Mouse (Mus musculus) limb, embryonic 11.5 days (tissue): ENCODE measurements around the gene Eif3k. TPM values are rescaled to one million over a fixed set of nuclear protein-coding genes. Genes with fewer than 3 reads are reported as not detected.
A peak's percentile ranks its signal among the peaks of the same experiment; 100 is the strongest.

Experiments
- ATAC-seq: fragments of 200-750 bp; cut with Nextera tagmentation; 2 replicates; pipeline ENCODE4 v1.8.0; 2017; ENCODE audit warnings: low read depth; ENCODE audit not compliant: insufficient number of reproducible peaks, low FRiP score, low TSS enrichment
- DNase-seq: peaks from one replicate; pipeline ENCODE4 v3.0.0-alpha.2; 2015; ENCODE audit warnings: low spot score
- H3K27ac ChIP-seq: fragments of 300-500 bp; sonication (generic); replicated peaks from 2 replicates; pipeline ENCODE4 v1.5.1; 2014; ENCODE audit warnings: low read depth, mild to moderate bottlenecking, low read length
- H3K27me3 ChIP-seq: fragments of 300-500 bp; sonication (generic); 2 replicates; pipeline ENCODE4 v1.6.1; 2014; ENCODE audit warnings: mild to moderate bottlenecking, low read length, mixed read lengths; ENCODE audit not compliant: control insufficient read depth, insufficient read depth
- H3K36me3 ChIP-seq: fragments of 300-500 bp; sonication (generic); 2 replicates; pipeline ENCODE4 v1.6.1; 2014; ENCODE audit warnings: mild to moderate bottlenecking, low read length, moderate library complexity, mixed read lengths; ENCODE audit not compliant: control insufficient read depth, insufficient read depth
- H3K4me1 ChIP-seq: fragments of 300-500 bp; sonication (generic); 2 replicates; pipeline ENCODE4 v1.6.1; 2014; ENCODE audit warnings: low read length, mixed read lengths; ENCODE audit not compliant: control insufficient read depth, insufficient read depth
- H3K4me2 ChIP-seq: fragments of 300-500 bp; sonication (generic); 2 replicates; pipeline ENCODE4 v1.6.1; 2014; ENCODE audit warnings: low read depth, mild to moderate bottlenecking, moderate library complexity; ENCODE audit not compliant: severe bottlenecking
- H3K4me3 ChIP-seq: fragments of 300-500 bp; sonication (generic); 2 replicates; pipeline ENCODE4 v1.5.1; 2014; ENCODE audit warnings: low read depth, low read length
- H3K9ac ChIP-seq: fragments of 300-500 bp; sonication (generic); 2 replicates; pipeline ENCODE4 v1.6.1; 2014; ENCODE audit warnings: mild to moderate bottlenecking, low read length
- H3K9me3 ChIP-seq: fragments of 300-500 bp; sonication (generic); 2 replicates; pipeline ENCODE4 v1.6.1; 2016; ENCODE audit warnings: low read length; ENCODE audit not compliant: control insufficient read depth
- WGBS: fragments of 180-500 bp; shearing (Covaris S2); extraction: QIAGEN DNeasy Blood & Tissue Kit; methylation state at CpG from one replicate; pipeline ENCODE4 v1.1.7; 2014; 5-methylcytosine and 5-hydroxymethylcytosine counted together
- polyA plus RNA-seq: library from polyadenylated mRNA; unstranded; fragments of >200 nt; fragmentation: Nextera tagmentation; extraction: Ambion mirVana; gene quantifications from 2 replicates; pipeline ENCODE4 v1.2.1, GENCODE M21; 2014

Gene Eif3k
- polyA plus RNA-seq, 1 experiment from 2014 or later: 476 TPM

DNA sequence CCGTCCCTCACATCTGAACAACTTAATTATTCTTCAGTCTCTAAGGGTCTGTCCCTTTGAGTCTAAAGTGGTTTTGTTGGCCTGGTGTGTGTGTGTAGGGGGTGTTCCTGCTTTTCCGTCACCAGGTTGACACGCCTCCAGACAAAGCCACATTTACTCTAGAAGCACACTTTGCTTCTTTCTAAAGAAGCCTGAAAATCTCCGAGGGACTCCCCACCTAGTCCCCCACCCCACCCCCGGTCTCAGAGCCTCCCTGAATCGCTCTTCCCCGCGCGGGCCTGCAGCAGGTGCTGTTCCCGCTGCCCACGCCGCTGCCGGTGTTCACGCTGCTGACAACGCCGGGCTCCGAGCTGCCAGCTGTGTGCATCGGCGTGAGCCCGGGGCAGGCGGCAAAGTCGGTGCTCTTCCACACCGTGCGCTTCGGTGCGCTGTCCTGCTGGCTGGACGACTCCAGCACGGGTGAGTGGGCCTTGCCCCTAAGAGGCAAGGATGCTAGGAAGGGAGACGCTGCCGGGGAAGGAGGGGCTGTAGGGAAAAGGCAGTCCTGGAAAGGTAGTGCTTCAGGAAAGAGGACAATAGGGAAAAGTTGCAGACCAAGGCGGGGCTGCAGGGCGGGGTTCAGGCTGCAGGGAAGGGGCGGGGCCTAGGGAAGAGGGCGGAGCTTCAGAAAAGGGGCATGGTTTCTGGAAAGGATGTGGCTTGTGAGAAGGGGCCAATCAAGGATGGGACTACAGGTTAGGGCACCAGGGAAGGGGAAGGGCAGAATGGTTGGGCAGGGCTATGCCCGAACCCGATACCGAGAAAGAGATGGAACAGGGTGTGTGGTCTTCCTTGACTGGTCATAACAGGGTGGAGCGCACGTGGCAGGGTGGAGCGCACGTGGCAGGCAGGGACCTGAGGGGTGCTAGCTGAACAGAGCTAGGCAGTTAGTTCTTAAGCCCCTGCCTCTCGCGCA lies 19.3 kb upstream of the Eif3k start:
- peak overlapping the region; percentile 89 for H3K4me2 ChIP-seq
- H3K36me3 ChIP-seq: no peaks in the 10 kb centered on the region
- DNase-seq (peak; percentile 96), ATAC-seq (peak; percentile 85)
- peak overlapping the region; percentile 76 for H3K9ac ChIP-seq
- 6% methylated on average over 43 of the region's 43 CpGs for WGBS
- H3K9me3 ChIP-seq: no peaks in the 10 kb centered on the region
- H3K4me3 ChIP-seq: peak overlapping the region; percentile 47
- H3K27me3 ChIP-seq: no peaks in the 10 kb centered on the region
- H3K27ac ChIP-seq: peak overlapping the region; percentile 70; the same call in 1 of the 2 replicates
- H3K4me1 ChIP-seq: 0 out of 2 replicates have a peak, but pooled peaks cover 2% of the 10 kb centered on the region

DNA sequence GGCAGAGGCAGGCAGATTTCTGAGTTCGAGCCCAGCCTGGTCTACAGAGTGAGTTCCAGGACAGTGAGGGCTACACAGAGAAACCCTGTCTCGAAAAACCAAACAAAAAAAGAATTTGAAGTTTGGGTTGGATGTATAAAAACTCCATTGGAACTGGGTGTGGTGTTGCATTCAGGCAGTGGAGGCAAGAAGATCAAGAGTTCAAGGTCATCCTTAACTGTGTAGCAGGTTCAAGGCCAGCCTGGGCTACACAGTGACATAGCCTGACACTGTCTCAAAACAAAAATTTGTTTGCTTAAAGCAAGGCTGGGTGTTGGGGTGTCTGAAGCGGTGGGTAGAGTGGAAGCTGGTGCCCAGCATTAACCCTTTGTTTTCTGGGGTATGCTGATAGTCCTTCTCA lies 11.7 kb upstream of the Eif3k start:
- no peaks in the 10 kb centered on the region for H3K9me3 ChIP-seq
- no peak overlapping the region for H3K9ac ChIP-seq
- 83% methylated on average over 3 of the region's 3 CpGs for WGBS
- H3K4me1 ChIP-seq: no peaks in the 10 kb centered on the region
- no peak for ATAC-seq
- H3K4me2 ChIP-seq: no peak overlapping the region
- no peaks in the 10 kb centered on the region for H3K27me3 ChIP-seq
- no peaks in the 10 kb centered on the region for H3K36me3 ChIP-seq
- H3K27ac ChIP-seq: no peak overlapping the region
- no peak for DNase-seq
- H3K4me3 ChIP-seq: no peak overlapping the region

DNA sequence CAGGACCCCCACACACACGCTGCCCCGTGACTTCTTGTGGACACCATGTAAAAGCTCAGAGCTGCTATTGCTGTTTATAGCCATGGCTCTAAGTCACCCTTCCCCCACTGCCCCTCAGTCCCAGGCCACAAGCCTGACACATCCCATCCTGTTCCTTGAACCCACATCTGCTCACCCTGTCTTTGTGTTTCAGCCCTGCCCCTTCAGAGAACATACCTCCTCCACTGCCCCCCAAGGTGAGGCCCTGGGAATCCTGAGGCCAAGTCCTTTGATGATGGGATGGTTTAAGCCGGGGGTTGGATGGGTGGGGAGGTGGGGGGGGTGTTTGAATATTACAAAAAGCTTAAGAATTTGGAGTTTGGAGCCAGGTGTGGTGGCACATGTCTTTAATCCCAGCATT lies 11.3 kb upstream of the Eif3k start:
- Histone ChIP-seq H3K27ac (no peak overlapping the region), H3K4me3 (no peak overlapping the region), H3K9ac (no peak overlapping the region), H3K36me3 (no peaks in the 10 kb centered on the region), H3K9me3 (no peaks in the 10 kb centered on the region), H3K4me1 (no peaks in the 10 kb centered on the region), H3K27me3 (no peaks in the 10 kb centered on the region), H3K4me2 (no peak overlapping the region)
- no peak for DNase-seq
- ATAC-seq: no peak
- WGBS: 81% methylated on average over 3 of the region's 3 CpGs

DNA sequence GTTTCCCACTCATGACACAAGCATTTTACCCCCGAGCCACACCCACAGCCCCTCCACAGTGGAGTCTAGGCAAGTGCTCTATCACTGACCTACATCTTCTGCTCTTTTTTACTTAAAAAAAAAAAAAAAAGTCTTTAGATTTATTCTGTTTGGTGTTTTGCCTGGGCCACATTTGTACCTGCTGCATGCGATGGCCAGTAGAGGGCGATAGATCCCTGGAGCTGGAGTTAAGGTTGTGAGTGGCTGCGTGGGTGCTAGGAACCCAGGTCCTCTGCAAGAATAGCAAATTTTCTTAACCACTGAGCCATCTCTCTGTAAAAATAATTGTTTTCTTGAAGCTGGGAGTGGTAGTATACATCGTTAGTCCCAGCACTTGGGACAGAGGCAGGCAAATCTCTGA lies 10.0 kb upstream of the Eif3k start:
- 67% methylated on average over 5 of the region's 5 CpGs for WGBS

DNA sequence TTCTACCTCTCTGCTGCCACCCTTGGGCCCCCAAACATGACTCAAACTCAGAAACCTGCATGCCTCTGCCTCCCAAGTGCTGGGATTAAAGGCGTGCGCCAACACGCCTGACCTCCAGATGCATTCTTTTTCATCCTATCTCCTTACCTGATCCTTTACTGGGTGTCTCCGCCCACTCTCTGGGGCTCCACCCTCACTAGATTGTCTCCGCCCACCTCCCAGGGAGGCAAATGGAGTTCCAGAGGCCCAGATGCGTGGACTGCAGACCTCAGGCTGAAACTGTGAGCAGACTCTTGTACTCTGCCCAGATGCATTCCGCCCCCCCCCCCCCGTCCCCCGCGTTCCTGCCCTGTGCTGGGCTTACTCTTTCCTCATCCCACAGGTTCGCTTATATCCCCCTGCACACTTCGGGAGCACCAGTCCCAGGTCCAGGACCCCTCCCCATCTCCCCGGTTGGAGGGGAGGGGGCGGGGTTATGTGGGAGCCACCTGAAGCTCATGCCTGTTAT lies 9.2 kb upstream of the Eif3k start:
- H3K9ac ChIP-seq: no peak overlapping the region
- 54% methylated on average over 13 of the region's 14 CpGs for WGBS
- ATAC-seq (no peak), DNase-seq (no peak)
- no peak overlapping the region for H3K27ac ChIP-seq
- H3K27me3 ChIP-seq: no peaks in the 10 kb centered on the region
- H3K4me3 ChIP-seq: no peak overlapping the region
- no peaks in the 10 kb centered on the region for H3K9me3 ChIP-seq
- no peaks in the 10 kb centered on the region for H3K4me1 ChIP-seq
- no peaks in the 10 kb centered on the region for H3K36me3 ChIP-seq
- no peak overlapping the region for H3K4me2 ChIP-seq

More for the DNA sequence above, 10.0 kb upstream of the Eif3k start:
- H3K4me1 ChIP-seq: no peaks in the 10 kb centered on the region
- no peaks in the 10 kb centered on the region for H3K27me3 ChIP-seq
- no peaks in the 10 kb centered on the region for H3K9me3 ChIP-seq
- DNase-seq (no peak), ATAC-seq (no peak)
- no peak overlapping the region for H3K4me3 ChIP-seq
- H3K4me2 ChIP-seq: no peak overlapping the region
- H3K27ac ChIP-seq: no peak overlapping the region
- H3K36me3 ChIP-seq: no peaks in the 10 kb centered on the region
- no peak overlapping the region for H3K9ac ChIP-seq

DNA sequence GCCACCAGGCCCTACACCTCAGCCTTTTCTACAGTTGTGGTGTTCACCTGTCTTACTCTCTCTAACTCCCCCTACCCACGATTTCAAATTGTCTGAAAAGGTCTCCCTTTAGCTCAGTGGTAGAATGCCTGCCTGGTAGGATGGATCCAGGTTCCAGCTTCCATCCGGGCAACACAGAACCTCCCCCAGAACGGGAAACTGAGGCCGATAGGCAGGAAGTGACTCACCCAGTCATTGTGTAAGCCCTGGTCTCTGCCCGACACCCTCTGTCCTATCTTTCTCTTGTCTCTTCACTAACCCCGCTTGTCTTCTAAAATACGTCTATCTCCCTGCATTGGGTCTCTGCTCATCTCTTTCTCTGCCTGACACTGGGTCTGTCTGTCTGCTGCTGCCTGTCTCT lies 3.5 kb upstream of the Eif3k start:
- DNase-seq (no peak), ATAC-seq (no peak)

DNA sequence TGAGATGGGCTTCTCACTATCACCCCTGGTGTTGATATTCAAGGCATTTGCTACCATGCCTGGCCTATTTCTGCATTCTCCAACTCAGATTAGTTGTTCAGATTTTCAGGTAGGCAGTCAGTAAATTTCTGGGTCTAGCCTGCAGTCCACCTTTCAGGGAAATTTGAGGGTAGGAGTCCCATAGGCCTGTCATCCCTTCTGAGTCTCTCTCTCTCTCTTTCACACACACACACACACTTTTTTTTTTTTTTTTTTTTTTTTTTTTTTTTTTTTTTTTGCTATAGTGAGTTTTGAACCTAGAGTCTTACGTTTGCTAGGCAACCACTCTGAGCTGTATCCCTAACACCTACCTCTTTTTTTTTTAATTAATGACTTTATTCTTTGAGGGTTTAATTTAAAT lies 2.8 kb upstream of the Eif3k start:
- no peak overlapping the region for H3K4me2 ChIP-seq
- ATAC-seq (no peak), DNase-seq (no peak)
- no peak overlapping the region for H3K27ac ChIP-seq
- WGBS: 100% methylated on average over 1 of the region's 1 CpGs
- peaks cover 12% of the 10 kb centered on the region for H3K4me1 ChIP-seq
- no peak overlapping the region for H3K9ac ChIP-seq
- no peaks in the 10 kb centered on the region for H3K36me3 ChIP-seq
- no peaks in the 10 kb centered on the region for H3K27me3 ChIP-seq
- H3K9me3 ChIP-seq: no peaks in the 10 kb centered on the region
- no peak overlapping the region for H3K4me3 ChIP-seq

More for the DNA sequence above, 3.5 kb upstream of the Eif3k start:
- Histone ChIP-seq H3K27ac (no peak overlapping the region), H3K36me3 (no peaks in the 10 kb centered on the region), H3K4me1 (peaks cover 12% of the 10 kb centered on the region), H3K9ac (no peak overlapping the region), H3K4me2 (no peak overlapping the region), H3K4me3 (no peak overlapping the region), H3K27me3 (no peaks in the 10 kb centered on the region), H3K9me3 (no peaks in the 10 kb centered on the region)
- 87% methylated on average over 7 of the region's 7 CpGs for WGBS

DNA sequence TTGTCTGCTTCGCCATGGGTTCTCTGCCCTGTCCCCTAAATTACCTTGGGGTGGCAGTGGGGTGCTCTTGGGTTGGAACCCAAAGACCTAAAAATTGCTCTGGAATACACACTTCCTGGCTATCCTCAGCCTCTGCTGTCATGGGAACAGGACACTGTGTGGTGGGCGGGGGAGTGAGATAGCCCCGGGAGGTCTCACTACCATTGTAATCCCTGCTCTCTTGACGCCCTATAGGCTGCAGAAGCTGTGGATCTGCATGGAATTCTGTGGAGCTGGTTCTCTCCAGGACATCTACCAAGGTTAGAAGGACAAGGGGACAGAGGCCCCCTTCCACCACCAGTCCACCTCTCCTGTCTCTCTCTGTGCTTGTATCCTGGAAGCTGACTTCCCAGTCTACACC lies 2.2 kb upstream of the Eif3k start:
- 80% methylated on average over 4 of the region's 4 CpGs for WGBS
- Histone ChIP-seq H3K36me3 (peaks cover 4% of the 10 kb centered on the region; the same call in 1 of the 2 replicates), H3K9me3 (no peaks in the 10 kb centered on the region), H3K4me1 (peaks cover 12% of the 10 kb centered on the region), H3K4me2 (peak overlapping the region; percentile 95; the same call in 1 of the 2 replicates), H3K9ac (no peak overlapping the region), H3K27me3 (no peaks in the 10 kb centered on the region), H3K27ac (no peak overlapping the region), H3K4me3 (no peak overlapping the region)
- DNase-seq: no peak
- ATAC-seq: no peak
